Mouse (Mus musculus) cerebellum, adult 2 months (tissue): ENCODE measurements around the gene Nat8l.

Experiments used
- CTCF ChIP-seq: fragments of 200-500 bp; IDR thresholded peaks from 2 replicates; pipeline ENCODE4 v1.5.1; 2011; ENCODE audit warnings: low read depth, mild to moderate bottlenecking, control low read depth, low read length, moderate library complexity, borderline replicate concordance; ENCODE audit not compliant: insufficient read depth
- POLR2A ChIP-seq: fragments of 200-500 bp; IDR thresholded peaks from 2 replicates; pipeline ENCODE4 v1.6.1; 2011; ENCODE audit warnings: low read length, control low read depth, borderline replicate concordance; ENCODE audit not compliant: insufficient read depth

GRCm38 (mm10) chr5:33997829-33998504, 2.2 kb downstream of the Nat8l start:
- TF ChIP-seq CTCF, result no peak
- no peak for TF ChIP-seq POLR2A
